Mouse (Mus musculus): ENCODE results near the gene Usp12. TPM values are rescaled to one million over a fixed set of nuclear protein-coding genes. Genes with fewer than 3 reads are reported as not detected.

Gene Usp12
- polyA plus RNA-seq, 1 experiment from 2014 or later: 14.5 TPM

GRCm38 (mm10) chr5:146832435-146832768 is 37.6 kb upstream of the Usp12 start:
- Histone ChIP-seq H3K27me3 (replicated peaks; ENCODE audit: insufficient read depth, low read length) (no peaks in the 10 kb centered on the region), H3K4me3 (ENCODE audit: low read depth, low read length) (peak overlapping the region; percentile 73), H3K36me3 (ENCODE audit: insufficient read depth, low read length) (peaks cover 22% of the 10 kb centered on the region; the same call in 1 of the 2 replicates), H3K9ac (replicated peaks; ENCODE audit: low read depth) (peak overlapping the region; percentile 84; the same call in 1 of the 2 replicates), H3K27ac (ENCODE audit: low read length) (peak overlapping the region; percentile 77), H3K9me3 (ENCODE audit: low read length) (no peaks in the 10 kb centered on the region), H3K4me2 (replicated peaks; ENCODE audit: low read depth, low read length) (peak overlapping the region; percentile 79), H3K4me1 (ENCODE audit: insufficient read depth, low read depth, low read length) (peaks cover 4% of the 10 kb centered on the region; the same call in 1 of the 2 replicates)
- ATAC-seq (peak; percentile 30), DNase-seq (ENCODE audit: low spot score) (no peak)
- no peak for TF ChIP-seq EP300 (IDR thresholded peaks at IDR 0.05)
- no peak for TF ChIP-seq CTCF (IDR thresholded peaks at IDR 0.05)
- WGBS: 32% methylated on average over 7 of the region's 7 CpGs

DNA sequence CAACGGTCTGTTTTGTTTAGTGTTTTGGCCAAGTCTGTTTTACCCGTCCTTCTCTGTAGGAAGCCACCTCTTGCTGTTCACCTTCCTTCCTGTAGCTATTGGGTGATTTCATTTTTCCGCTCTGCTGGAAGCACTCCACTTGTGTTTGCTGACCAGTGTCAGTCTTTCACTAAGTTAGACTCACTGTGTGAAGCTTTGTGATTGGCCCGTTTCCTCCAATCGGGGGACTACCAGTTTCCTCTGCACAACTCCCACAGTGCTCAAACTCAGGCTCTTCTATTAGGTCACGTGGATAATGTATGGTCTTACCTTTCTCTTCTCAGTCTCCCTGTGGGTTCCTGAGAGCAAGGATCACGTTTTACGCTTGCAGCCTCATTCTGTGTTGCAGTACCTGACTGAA is 34.7 kb upstream of the Usp12 start:
- H3K36me3 ChIP-seq (ENCODE audit: insufficient read depth, low read length): no peaks in the 10 kb centered on the region
- DNase-seq (ENCODE audit: low spot score): peak; percentile 46
- 33% methylated on average over 8 of the region's 8 CpGs for WGBS
- no peak overlapping the region for H3K27ac ChIP-seq (ENCODE audit: low read length)
- no peaks in the 10 kb centered on the region for H3K9me3 ChIP-seq (ENCODE audit: low read length)
- peak overlapping the region; percentile 14; the same call in 1 of the 2 replicates for H3K4me2 ChIP-seq (replicated peaks; ENCODE audit: low read depth, low read length)
- no peak overlapping the region for H3K4me3 ChIP-seq (ENCODE audit: low read depth, low read length)
- H3K27me3 ChIP-seq (replicated peaks; ENCODE audit: insufficient read depth, low read length): no peaks in the 10 kb centered on the region
- no peak overlapping the region for H3K9ac ChIP-seq (replicated peaks; ENCODE audit: low read depth)
- H3K4me1 ChIP-seq (ENCODE audit: insufficient read depth, low read depth, low read length): peaks cover 7% of the 10 kb centered on the region; the same call in 1 of the 2 replicates
- ATAC-seq: no peak
- TF ChIP-seq EP300 (IDR thresholded peaks at IDR 0.05): no peak
- TF ChIP-seq CTCF (IDR thresholded peaks at IDR 0.05): no peak

DNA sequence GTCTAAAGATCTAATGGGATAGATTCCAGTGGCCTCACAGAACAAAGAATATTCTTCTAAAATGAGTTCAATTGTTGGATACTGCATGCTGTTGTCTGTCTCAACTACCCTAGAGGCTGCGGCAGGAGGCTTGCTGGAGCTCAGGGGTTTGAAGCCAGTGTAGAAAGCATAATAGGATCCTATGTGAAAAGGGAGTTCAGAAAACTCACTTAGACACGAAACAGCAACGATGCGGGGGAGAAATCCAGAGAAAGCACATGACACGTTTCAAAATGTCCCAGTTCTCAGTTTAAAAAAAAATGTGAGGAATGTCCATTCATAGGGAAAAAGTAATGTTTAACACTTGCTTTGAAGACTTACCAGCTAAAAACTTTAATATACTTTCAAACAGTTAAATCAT is 28.2 kb upstream of the Usp12 start:
- ATAC-seq (no peak), DNase-seq (ENCODE audit: low spot score) (no peak)
- TF ChIP-seq EP300 (IDR thresholded peaks at IDR 0.05) (no peak), CTCF (IDR thresholded peaks at IDR 0.05) (no peak)
- Histone ChIP-seq H3K27ac (ENCODE audit: low read length) (no peak overlapping the region), H3K4me2 (replicated peaks; ENCODE audit: low read depth, low read length) (no peak overlapping the region), H3K27me3 (replicated peaks; ENCODE audit: insufficient read depth, low read length) (no peaks in the 10 kb centered on the region), H3K4me3 (ENCODE audit: low read depth, low read length) (no peak overlapping the region), H3K9me3 (ENCODE audit: low read length) (no peaks in the 10 kb centered on the region), H3K36me3 (ENCODE audit: insufficient read depth, low read length) (no peaks in the 10 kb centered on the region), H3K4me1 (ENCODE audit: insufficient read depth, low read depth, low read length) (0 out of 2 replicates have a peak, but pooled peaks cover 3% of the 10 kb centered on the region), H3K9ac (replicated peaks; ENCODE audit: low read depth) (no peak overlapping the region)
- WGBS: 64% methylated on average over 5 of the region's 5 CpGs

- H3K9me3 ChIP-seq (ENCODE audit: low read length): no peaks in the 10 kb centered on the region
- no peaks in the 10 kb centered on the region for H3K36me3 ChIP-seq (ENCODE audit: insufficient read depth, low read length)
- no peak overlapping the region for H3K4me3 ChIP-seq (ENCODE audit: low read depth, low read length)
- WGBS: 66% methylated on average over 8 of the region's 8 CpGs
- H3K4me2 ChIP-seq (replicated peaks; ENCODE audit: low read depth, low read length): no peak overlapping the region
- no peaks in the 10 kb centered on the region for H3K4me1 ChIP-seq (ENCODE audit: insufficient read depth, low read depth, low read length)
- H3K27ac ChIP-seq (ENCODE audit: low read length): no peak overlapping the region
- ATAC-seq: no peak
- TF ChIP-seq EP300 (IDR thresholded peaks at IDR 0.05) (no peak), CTCF (IDR thresholded peaks at IDR 0.05) (no peak)
- H3K9ac ChIP-seq (replicated peaks; ENCODE audit: low read depth): no peak overlapping the region
- no peaks in the 10 kb centered on the region for H3K27me3 ChIP-seq (replicated peaks; ENCODE audit: insufficient read depth, low read length)
- DNase-seq (ENCODE audit: low spot score): no peak
Observed at GRCm38 (mm10) chr5:146818906-146819623, 24.3 kb upstream of the Usp12 start.

DNA sequence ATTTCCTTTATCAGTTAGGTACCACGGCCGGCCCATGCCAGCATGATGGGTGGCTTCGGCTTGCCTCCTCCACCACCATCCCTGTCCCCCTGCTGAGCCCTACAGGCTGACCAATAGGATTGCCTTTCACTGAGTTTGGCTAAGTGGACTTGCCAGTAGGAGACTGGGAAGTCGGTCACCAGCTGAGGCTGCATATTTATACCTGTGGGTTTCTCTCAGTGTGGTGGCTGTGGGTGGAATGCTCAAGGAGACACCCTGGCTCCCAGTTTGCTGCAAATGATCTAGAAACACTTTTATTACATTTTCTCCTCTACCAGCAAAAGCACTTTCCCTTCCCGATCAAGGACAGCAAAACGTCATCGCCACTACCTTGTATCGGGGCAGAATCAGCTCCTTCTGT is 22.8 kb upstream of the Usp12 start:
- no peak overlapping the region for H3K4me3 ChIP-seq (ENCODE audit: low read depth, low read length)
- H3K4me2 ChIP-seq (replicated peaks; ENCODE audit: low read depth, low read length): no peak overlapping the region
- no peak overlapping the region for H3K27ac ChIP-seq (ENCODE audit: low read length)
- no peak for TF ChIP-seq CTCF (IDR thresholded peaks at IDR 0.05)
- TF ChIP-seq EP300 (IDR thresholded peaks at IDR 0.05): no peak
- H3K9ac ChIP-seq (replicated peaks; ENCODE audit: low read depth): no peak overlapping the region
- H3K27me3 ChIP-seq (replicated peaks; ENCODE audit: insufficient read depth, low read length): no peaks in the 10 kb centered on the region
- ATAC-seq (no peak), DNase-seq (ENCODE audit: low spot score) (no peak)
- WGBS: 76% methylated on average over 8 of the region's 8 CpGs
- no peaks in the 10 kb centered on the region for H3K9me3 ChIP-seq (ENCODE audit: low read length)
- no peaks in the 10 kb centered on the region for H3K36me3 ChIP-seq (ENCODE audit: insufficient read depth, low read length)
- H3K4me1 ChIP-seq (ENCODE audit: insufficient read depth, low read depth, low read length): no peaks in the 10 kb centered on the region

DNA sequence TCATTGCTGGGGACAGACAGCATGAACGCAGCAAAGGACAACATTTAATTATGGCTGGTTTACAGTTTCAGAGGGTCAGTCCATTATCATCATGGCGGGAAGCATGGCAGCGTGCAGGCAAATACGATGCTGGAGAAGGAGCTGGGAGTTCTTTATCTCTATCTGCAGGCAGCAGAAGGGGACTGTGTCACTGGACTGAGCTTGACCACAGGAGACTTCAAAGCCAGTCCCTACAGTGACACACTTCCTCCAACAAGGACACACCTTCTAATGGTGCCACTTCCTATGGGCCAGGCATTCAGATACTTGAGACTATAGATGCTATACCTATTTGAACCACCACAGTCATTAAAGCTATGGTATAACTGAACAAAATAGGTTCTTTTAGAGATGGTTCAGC is 20.6 kb upstream of the Usp12 start:
- ATAC-seq (no peak), DNase-seq (ENCODE audit: low spot score) (no peak)
- no peaks in the 10 kb centered on the region for H3K36me3 ChIP-seq (ENCODE audit: insufficient read depth, low read length)
- no peak overlapping the region for H3K27ac ChIP-seq (ENCODE audit: low read length)
- no peaks in the 10 kb centered on the region for H3K4me1 ChIP-seq (ENCODE audit: insufficient read depth, low read depth, low read length)
- no peak for TF ChIP-seq EP300 (IDR thresholded peaks at IDR 0.05)
- TF ChIP-seq CTCF (IDR thresholded peaks at IDR 0.05): no peak
- H3K27me3 ChIP-seq (replicated peaks; ENCODE audit: insufficient read depth, low read length): no peaks in the 10 kb centered on the region
- no peak overlapping the region for H3K9ac ChIP-seq (replicated peaks; ENCODE audit: low read depth)
- H3K4me3 ChIP-seq (ENCODE audit: low read depth, low read length): no peak overlapping the region
- H3K4me2 ChIP-seq (replicated peaks; ENCODE audit: low read depth, low read length): no peak overlapping the region
- WGBS: 85% methylated on average over 4 of the region's 4 CpGs
- H3K9me3 ChIP-seq (ENCODE audit: low read length): no peaks in the 10 kb centered on the region

Data from lung, postnatal 0 days (tissue).